Mouse (Mus musculus) hindbrain, postnatal 0 days (tissue): Measurements from ENCODE around the gene Vinac1. TPM values are rescaled to one million over a fixed set of nuclear protein-coding genes. Genes with fewer than 3 reads are reported as not detected.

ENCODE experiments used
- ATAC-seq: fragments of 200-750 bp; cut with Nextera tagmentation; 2 replicates; pipeline ENCODE4 v1.8.0; 2017; ENCODE audit warnings: mild to moderate bottlenecking, moderate TSS enrichment, moderate library complexity
- DNase-seq: peaks from one replicate; pipeline ENCODE4 v3.0.0-alpha.2; 2015; ENCODE audit warnings: low spot score
- H3K27ac ChIP-seq: fragments of 300-500 bp; sonication (generic); 2 replicates; pipeline ENCODE4 v1.5.1; 2014; ENCODE audit warnings: mild to moderate bottlenecking
- H3K27me3 ChIP-seq: fragments of 300-500 bp; sonication (generic); 2 replicates; pipeline ENCODE4 v1.6.1; 2014; ENCODE audit warnings: low read length, mixed read lengths; ENCODE audit not compliant: insufficient read depth
- H3K36me3 ChIP-seq: fragments of 300-500 bp; sonication (generic); 2 replicates; pipeline ENCODE4 v1.6.1; 2014; ENCODE audit warnings: low read length, mixed read lengths; ENCODE audit not compliant: insufficient read depth
- H3K4me1 ChIP-seq: fragments of 300-500 bp; sonication (generic); 2 replicates; pipeline ENCODE4 v1.6.1; 2014; ENCODE audit warnings: antibody characterized with exemption, low read length, mixed read lengths; ENCODE audit not compliant: insufficient read depth
- H3K4me2 ChIP-seq: fragments of 300-500 bp; sonication (generic); 2 replicates; pipeline ENCODE4 v1.6.1; 2014; ENCODE audit warnings: low read depth, mild to moderate bottlenecking, low read length, moderate library complexity, mixed read lengths
- H3K4me3 ChIP-seq: fragments of 300-500 bp; sonication (generic); 2 replicates; pipeline ENCODE4 v1.5.1; 2014; ENCODE audit warnings: low read length
- H3K9ac ChIP-seq: fragments of 300-500 bp; sonication (generic); replicated peaks from 2 replicates; pipeline ENCODE4 v1.6.1; 2014; ENCODE audit warnings: mild to moderate bottlenecking, low read length, moderate library complexity, mixed read lengths
- H3K9me3 ChIP-seq: fragments of 300-500 bp; sonication (generic); 2 replicates; pipeline ENCODE4 v1.6.1; 2016; ENCODE audit warnings: low read length, mixed read lengths
- CTCF ChIP-seq: IDR thresholded peaks from 2 replicates; pipeline ENCODE4 v1.5.1; 2016; ENCODE audit warnings: antibody characterized with exemption, control low read depth, low read depth
- WGBS: fragments of 180-500 bp; shearing (Covaris S2); extraction: QIAGEN DNeasy Blood & Tissue Kit; methylation state at CpG from one replicate; pipeline ENCODE4 v1.1.7; 2014; 5-methylcytosine and 5-hydroxymethylcytosine counted together
- polyA plus RNA-seq: library from polyadenylated mRNA; unstranded; fragments of >200 nt; fragmentation: Nextera tagmentation; extraction: Ambion mirVana; gene quantifications from 2 replicates; pipeline ENCODE4 v1.2.1, GENCODE M21; 2015
- total RNA-seq: library from RNA; depleted of rRNA; stranded (reverse); fragments of >200 nt; gene quantifications from 2 replicates; pipeline ENCODE4 v1.2.3, GENCODE M21; 2014

Gene Vinac1
- total and polyA plus RNA-seq, 2 experiments from 2014 or later: 0.86 to 1.5 TPM

DNA sequence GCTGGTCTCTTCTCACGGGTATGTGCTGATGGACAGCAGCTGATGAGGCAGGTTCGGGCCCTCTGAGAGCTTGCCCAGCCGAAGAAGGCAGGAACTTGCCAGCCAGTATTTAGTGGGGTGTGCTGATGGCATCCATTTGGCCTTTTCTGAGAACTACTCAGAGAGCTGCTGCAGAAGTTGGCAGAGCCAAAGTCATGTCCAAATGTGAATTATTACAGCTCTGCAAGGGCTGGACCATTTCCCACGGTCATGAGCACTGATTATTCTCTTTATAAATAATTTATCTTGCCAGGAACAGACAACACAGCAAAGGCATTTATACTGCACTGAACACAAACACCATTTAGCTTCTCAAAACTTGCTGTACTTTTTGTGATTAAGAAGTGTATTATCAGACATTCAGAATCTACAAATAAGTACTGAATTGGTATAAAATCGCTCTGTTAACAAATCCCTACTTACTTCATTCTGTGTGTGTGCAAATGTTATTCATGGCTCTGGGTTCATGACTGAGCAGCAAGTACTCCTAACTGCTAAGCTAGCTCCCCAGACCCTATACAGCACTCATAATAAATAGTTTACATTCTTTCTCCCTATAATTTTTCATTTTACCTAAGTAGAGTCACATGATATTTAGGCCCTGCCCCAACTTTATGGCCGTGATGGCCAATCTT is 1.7 kb downstream of the Vinac1 start:
- Histone ChIP-seq H3K36me3 (no peaks in the 10 kb centered on the region), H3K4me2 (no peak overlapping the region), H3K4me3 (no peak overlapping the region), H3K27me3 (no peaks in the 10 kb centered on the region), H3K4me1 (no peaks in the 10 kb centered on the region), H3K27ac (no peak overlapping the region), H3K9ac (no peak overlapping the region), H3K9me3 (no peaks in the 10 kb centered on the region)
- peak; percentile 35 for DNase-seq
- no peak for TF ChIP-seq CTCF
- 60% methylated on average over 6 of the region's 6 CpGs for WGBS
- no peak for ATAC-seq

DNA sequence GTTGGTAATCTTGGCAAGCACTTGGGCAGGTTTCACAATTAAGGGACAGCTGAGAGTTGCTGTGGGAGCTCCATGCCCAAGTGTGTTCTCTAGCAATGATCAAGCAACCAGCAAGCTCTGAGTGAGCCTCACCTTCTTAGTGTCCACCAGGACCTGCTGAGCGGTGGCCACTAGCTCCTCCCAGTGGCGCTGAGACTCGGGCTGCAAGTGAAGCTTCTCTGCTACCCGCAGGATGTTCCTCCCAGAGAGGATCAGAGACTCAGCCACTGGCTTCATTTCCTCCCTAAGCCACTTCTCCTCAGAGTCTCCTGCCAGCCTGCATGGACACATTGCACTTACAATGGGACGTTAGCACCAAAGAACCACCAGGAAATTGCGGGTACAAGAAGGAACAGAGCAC is 7.4 kb downstream of the Vinac1 start:
- Histone ChIP-seq H3K4me2 (no peak overlapping the region), H3K9me3 (no peaks in the 10 kb centered on the region), H3K4me1 (peaks cover 10% of the 10 kb centered on the region; the same call in 1 of the 2 replicates), H3K27me3 (peaks cover 4% of the 10 kb centered on the region; the same call in 1 of the 2 replicates), H3K9ac (no peak overlapping the region), H3K4me3 (no peak overlapping the region), H3K36me3 (no peaks in the 10 kb centered on the region), H3K27ac (no peak overlapping the region)
- WGBS: 35% methylated on average over 6 of the region's 6 CpGs
- no peak for TF ChIP-seq CTCF
- DNase-seq (no peak), ATAC-seq (no peak)

DNA sequence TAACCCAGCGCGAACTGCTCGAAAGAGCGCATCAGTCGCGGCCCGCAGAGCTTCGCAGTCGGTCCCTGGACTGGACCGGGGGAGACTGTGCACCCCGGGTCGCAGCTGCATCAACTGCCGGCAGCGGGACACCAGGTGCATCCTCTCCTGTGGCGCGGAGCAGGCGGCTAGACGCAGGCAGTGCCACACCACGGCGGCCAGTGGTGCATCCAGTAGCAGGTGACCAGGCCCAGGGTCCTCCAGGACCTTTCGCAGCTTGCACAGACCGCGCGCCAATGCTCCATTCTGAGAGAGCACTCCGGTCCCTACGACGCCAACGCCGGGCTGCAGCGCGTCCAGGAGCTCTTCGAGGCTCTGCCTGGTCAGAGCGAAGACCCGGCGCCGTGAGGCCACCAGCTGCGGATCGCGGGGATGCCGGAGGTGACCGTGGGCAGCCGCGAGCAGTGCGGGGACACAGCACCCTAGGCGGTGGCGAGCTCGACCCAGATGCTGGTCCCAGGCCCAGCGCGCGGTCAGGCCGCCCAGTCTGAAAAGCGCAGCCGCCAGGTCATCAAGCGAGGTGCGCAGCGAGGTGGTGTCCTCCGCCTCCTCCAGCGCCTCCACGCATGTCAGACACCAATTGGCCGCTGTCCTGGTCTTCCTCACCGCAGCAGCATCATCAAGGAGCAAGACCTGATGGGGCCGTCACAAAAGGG is 8.9 kb downstream of the Vinac1 start:
- no peaks in the 10 kb centered on the region for H3K36me3 ChIP-seq
- TF ChIP-seq CTCF: no peak

DNA sequence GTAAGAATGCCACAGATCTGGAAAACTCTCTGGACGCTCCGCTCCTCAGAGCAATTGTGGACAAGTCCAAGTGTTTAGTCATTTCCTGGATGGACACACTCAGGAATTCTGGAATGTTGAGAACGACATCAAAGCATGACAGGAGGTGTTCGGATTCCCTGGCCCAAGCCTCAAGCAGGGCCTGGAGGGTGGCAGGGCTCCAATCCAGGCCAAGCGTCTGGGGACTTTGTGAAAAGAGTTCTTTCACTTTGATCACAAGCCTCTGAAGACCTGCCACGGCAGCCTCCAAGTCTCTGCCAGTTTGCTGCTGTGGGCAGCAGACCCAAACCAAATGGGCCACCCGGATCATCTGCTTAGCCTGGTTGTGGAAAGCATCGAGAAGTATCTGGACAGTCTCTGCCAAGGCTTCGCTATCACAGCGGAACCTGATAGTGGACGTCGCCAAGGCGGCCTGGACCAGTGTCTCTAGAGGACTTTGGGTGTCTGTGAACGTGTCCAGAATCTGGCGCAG is 9.5 kb downstream of the Vinac1 start:
- H3K4me1 ChIP-seq: peaks cover 10% of the 10 kb centered on the region; the same call in 1 of the 2 replicates
- TF ChIP-seq CTCF: no peak
- DNase-seq: peak; percentile 28
- H3K9ac ChIP-seq: peak overlapping the region; percentile 53
- H3K27ac ChIP-seq: no peak overlapping the region
- H3K4me2 ChIP-seq: peak overlapping the region; percentile 66
- peak overlapping the region; percentile 43 for H3K4me3 ChIP-seq
- H3K27me3 ChIP-seq: peaks cover 4% of the 10 kb centered on the region; the same call in 1 of the 2 replicates
- H3K36me3 ChIP-seq: no peaks in the 10 kb centered on the region
- 25% methylated on average over 15 of the region's 15 CpGs for WGBS
- ATAC-seq: peak; percentile 24; the same call in 1 of the 2 replicates
- H3K9me3 ChIP-seq: no peaks in the 10 kb centered on the region

More for the DNA sequence above, 8.9 kb downstream of the Vinac1 start:
- Histone ChIP-seq H3K4me3 (peak overlapping the region; percentile 43), H3K9me3 (no peaks in the 10 kb centered on the region), H3K4me1 (peaks cover 10% of the 10 kb centered on the region; the same call in 1 of the 2 replicates), H3K27ac (peak overlapping the region; percentile 46; the same call in 1 of the 2 replicates), H3K27me3 (peaks cover 4% of the 10 kb centered on the region; the same call in 1 of the 2 replicates), H3K9ac (peak overlapping the region; percentile 53), H3K4me2 (peak overlapping the region; percentile 66)
- DNase-seq (peak; percentile 56), ATAC-seq (peak; percentile 87)
- 2% methylated on average over 62 of the region's 62 CpGs for WGBS

DNA sequence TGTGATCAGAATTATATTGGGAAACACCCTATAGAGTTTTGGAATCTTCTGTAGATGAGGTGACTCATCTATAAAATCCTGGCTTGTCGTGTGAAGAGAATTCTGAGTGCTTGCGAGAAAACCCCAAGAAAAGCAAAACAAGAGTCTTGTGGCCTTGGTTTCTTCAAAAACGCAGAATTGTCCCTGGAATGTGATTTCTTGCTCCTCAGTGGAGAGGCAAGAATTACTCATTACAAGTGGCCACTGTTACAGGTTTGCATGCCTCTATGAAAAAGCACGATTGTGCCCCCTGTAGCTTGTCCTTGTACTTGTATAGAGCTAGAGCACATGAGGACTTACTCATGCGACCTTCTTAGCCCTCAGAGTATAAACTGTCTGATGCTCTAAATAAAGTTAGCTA is 12.6 kb downstream of the Vinac1 start:
- Histone ChIP-seq H3K9me3 (no peaks in the 10 kb centered on the region), H3K4me2 (no peak overlapping the region), H3K4me3 (no peak overlapping the region), H3K27ac (no peak overlapping the region), H3K4me1 (peaks cover 10% of the 10 kb centered on the region; the same call in 1 of the 2 replicates), H3K9ac (no peak overlapping the region), H3K27me3 (peaks cover 4% of the 10 kb centered on the region; the same call in 1 of the 2 replicates), H3K36me3 (no peaks in the 10 kb centered on the region)
- DNase-seq (no peak), ATAC-seq (no peak)
- 82% methylated on average over 5 of the region's 5 CpGs for WGBS
- TF ChIP-seq CTCF: no peak

DNA sequence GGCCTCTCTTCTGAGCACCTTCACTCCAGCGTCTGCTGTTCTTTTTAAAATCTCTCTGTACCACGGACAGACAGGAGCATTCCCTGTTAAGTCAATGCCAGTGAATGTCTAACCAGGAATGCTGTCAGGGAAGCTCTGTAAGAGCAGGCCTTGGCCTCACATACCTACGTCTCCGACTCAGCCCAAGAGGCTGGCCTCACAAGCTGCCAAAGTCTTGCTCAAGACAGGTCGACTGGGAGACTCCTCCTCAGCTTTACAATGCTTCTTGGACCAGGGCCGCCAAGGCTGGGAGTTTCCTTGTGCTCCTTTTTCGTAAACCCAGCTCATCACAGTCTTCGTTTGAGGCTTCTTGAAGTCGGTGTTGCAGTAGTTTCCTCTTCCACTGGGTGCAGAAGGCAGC is 23.2 kb downstream of the Vinac1 start:
- ATAC-seq (no peak), DNase-seq (no peak)
- no peak overlapping the region for H3K9ac ChIP-seq
- no peaks in the 10 kb centered on the region for H3K9me3 ChIP-seq
- H3K27me3 ChIP-seq: no peaks in the 10 kb centered on the region
- 81% methylated on average over 9 of the region's 9 CpGs for WGBS
- H3K4me3 ChIP-seq: no peak overlapping the region
- H3K27ac ChIP-seq: no peak overlapping the region
- no peaks in the 10 kb centered on the region for H3K36me3 ChIP-seq
- TF ChIP-seq CTCF: no peak
- H3K4me1 ChIP-seq: no peaks in the 10 kb centered on the region
- H3K4me2 ChIP-seq: no peak overlapping the region

DNA sequence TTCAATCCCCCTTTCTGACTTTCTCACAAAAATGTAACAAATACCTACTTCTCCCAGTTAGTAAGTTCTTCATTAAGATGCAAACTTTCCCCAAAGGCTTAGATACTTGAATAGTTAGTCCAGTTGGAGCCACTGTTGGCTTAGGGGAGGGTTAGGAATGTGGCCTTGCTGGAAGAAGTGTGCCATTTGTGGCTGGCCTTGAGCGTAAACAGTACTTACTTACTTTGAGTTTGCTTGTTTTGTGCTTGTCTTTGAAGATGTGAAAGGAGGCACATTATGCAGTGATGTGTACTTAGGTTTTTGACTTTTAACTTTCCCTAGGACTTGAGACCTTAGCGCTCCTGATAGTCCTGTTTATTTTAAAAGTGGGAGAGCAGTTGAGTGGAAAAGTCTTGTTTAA is 27.9 kb downstream of the Vinac1 start:
- no peak for TF ChIP-seq CTCF
- WGBS: 87% methylated on average over 2 of the region's 2 CpGs
- H3K27ac ChIP-seq: no peak overlapping the region

More for the DNA sequence above, 27.9 kb downstream of the Vinac1 start:
- Histone ChIP-seq H3K4me1 (no peaks in the 10 kb centered on the region), H3K4me3 (no peak overlapping the region), H3K9ac (no peak overlapping the region), H3K27me3 (no peaks in the 10 kb centered on the region), H3K4me2 (no peak overlapping the region), H3K9me3 (no peaks in the 10 kb centered on the region), H3K36me3 (peaks cover 14% of the 10 kb centered on the region)
- no peak for ATAC-seq
- no peak for DNase-seq
